Mouse (Mus musculus): ENCODE results near the gene Tmem169. TPM values are rescaled to one million over a fixed set of nuclear protein-coding genes. Genes with fewer than 3 reads are reported as not detected.

The Tmem169 gene
- total RNA-seq, 4 experiments from 2014 or later, result 11.6 to 17.4 (median 13.2) TPM

DNA sequence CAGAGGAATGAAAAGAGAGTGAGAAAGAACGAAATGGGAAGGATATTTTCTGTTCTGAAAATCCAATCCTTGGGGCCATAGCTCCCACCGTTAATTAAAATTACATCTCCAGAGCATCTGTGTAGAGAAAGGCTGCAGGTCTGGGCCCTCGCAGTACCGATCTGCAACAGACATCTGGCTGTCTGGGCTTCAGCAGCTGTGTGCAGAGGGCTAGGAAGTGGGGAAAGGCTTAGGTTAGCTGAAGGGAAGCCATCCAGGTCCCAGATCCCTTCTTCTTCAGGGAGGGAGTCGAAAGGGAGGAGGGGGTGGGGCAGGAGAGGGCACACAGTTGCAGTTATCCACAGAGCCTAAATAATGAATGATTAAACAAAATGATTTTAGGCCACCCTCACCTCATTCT is 370 bp downstream of the Tmem169 start:
- no peak for DNase-seq (ENCODE audit: low spot score in 2 of 2)

DNA sequence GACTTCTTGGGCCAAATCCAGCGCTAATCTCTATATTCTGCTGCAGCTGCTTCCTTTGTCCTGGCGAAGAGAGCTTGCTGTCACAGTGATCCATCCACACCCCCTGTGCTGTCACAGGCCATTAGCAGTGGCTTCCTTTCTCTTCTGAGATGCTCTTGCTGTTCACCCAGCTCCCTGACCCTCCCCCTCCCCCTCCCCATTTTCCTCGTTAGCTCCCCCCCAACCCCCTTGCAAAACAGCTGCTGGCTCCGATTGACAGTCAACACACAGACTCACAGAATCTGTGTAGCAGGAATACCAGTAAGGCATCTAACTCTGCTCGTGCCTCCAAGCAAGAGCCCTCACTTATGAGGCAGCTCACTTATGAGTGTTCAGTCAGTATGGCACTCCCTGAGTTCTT is 2.7 kb downstream of the Tmem169 start:
- DNase-seq (ENCODE audit: low spot score in 2 of 2), result no peak

DNA sequence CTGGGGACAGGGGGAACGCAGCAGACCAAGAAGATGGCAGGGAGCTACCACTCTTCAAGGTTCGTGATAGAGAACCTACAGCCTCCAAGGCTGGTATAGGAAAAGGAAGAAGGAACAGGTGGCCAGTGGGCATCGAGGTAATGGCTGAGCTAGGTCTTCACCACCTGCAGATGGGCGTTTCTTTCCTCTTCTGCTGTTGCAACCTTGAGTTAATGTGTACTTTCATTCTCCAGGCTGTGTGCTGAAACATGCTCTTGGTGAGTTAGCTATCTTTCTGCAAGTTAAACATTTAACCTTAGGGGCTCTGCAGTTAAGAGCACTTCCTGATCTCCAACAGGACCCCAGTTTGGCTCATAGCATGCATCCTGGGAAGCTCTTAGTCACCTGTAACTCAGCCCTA is 3.7 kb downstream of the Tmem169 start:
- DNase-seq (ENCODE audit: low spot score in 2 of 2), result no peak

DNA sequence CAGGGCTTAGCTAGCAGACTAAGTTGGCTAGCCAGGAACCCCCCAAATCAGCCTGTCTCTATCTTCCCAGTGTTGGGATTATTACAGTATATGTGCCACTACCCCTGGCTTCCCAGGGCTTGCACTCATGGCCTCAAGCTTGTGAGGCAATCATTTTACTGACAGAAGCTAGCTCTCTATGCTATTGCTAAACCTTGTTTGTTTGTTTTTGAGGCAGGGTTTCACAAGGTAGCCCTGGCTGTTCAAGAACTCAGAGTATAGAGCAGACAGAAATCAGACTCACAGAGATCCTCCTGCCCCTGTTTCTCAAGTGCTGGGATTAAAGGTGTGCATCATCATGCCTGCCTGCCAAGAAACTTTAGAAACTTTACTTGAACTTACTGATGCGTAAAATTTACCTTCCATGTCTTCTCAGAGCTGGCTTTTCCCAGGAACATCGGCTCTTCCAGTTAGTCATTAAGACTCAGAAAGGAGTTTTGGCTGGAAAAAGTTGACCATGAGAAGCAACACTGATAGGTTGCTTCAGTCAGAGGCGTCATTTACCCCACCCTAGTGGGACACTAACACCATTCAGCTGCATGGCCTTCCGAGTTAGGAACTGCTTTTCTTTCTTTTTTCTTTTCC is 4.5 kb downstream of the Tmem169 start:
- no peak for DNase-seq (ENCODE audit: low spot score in 2 of 2)

DNA sequence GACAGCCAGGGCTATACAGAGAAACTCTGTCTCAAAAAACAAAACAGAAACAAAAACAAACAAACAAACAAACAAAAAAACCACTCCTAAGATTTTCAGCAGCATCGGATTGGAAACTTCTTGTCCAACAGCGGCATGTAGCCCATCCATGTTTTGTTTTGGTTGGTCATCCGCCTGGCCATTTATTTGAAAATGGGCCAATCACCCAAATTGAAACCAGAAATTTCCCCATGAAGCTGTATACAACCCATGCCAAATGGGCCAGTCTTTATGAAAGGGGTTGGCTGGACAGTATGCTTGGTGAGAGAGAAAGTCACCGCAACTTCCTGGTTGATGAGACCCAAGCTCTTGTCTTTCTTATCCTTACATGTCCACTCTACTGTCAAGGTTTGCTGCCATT is 6.7 kb downstream of the Tmem169 start:
- DNase-seq (ENCODE audit: low spot score in 2 of 2), result no peak

DNA sequence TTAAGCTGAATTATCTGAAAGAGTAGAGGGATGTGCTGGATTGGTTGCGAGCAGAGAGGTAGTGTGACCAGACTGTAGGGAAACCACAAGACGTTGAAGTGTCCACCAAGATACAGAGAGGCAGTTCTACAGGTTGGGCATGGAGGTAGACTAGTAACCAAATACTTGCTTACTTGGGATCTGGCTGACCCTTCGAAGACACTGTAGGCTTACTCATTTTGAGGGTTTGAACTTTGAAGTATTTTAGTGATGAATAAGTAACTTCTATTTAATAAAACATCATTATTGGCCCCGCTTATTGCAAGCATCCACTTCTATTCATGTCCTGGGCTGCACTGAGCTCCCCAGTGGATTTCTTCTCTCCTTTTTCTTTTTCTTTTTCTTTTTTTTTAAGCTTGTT is 7.3 kb downstream of the Tmem169 start:
- DNase-seq (ENCODE audit: low spot score in 2 of 2), result no peak

DNA sequence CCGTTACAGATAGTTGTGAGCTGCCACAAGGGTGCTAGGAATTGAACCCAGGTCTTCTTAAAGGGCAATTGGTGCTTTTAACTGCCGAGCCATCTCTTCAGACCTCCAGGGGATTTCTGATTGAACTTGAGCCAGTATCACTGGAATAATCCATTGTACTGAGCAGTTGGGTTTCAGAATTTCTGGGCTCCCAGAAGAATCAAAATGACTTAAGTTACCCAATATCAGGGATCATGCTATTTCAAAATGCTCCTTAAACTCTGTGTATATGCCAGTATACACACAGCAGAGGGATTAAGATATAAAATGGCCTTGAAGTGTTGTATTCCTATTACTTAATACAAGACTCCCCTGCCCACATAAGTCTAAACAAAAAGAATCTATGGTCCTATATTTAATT is 7.8 kb downstream of the Tmem169 start:
- DNase-seq (ENCODE audit: low spot score in 2 of 2), result no peak

DNA sequence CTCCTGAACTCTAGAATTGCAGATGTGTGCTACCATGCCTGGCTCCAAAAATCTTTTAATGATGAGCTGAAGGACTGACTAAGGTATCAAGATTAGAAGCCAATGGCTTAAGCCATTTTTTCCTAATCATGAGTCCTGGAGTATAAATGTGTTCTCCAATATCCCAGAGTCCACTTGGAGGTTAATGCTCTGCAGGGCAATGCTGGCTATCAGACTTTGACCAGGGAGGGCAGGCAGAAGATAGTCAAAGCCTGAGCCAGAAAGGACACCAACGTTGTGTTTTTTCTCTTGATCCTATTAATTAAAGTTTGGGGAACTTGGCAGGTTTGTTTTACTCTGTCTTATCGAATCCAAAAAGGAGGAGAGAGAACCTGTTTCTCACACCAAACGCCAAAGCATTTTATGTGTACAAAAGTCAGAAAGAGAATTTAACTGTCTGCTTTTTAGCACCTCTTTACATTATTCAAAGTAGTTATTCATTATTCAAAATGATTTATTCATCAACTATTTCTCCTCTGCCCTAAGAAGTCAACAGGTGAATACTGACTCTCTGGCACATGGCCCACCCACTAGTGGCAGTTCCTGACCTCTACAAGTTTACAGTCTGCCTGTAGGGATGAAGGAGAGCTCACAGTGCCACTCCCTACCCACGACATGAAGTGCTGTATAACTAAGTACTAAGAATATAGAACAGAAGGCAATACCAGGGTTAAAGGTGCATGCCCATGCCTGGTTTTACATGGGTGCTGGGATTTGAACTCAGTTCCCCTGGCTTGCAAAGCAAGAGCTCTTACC is 9.9 kb downstream of the Tmem169 start:
- DNase-seq (ENCODE audit: low spot score in 2 of 2), result no peak

DNA sequence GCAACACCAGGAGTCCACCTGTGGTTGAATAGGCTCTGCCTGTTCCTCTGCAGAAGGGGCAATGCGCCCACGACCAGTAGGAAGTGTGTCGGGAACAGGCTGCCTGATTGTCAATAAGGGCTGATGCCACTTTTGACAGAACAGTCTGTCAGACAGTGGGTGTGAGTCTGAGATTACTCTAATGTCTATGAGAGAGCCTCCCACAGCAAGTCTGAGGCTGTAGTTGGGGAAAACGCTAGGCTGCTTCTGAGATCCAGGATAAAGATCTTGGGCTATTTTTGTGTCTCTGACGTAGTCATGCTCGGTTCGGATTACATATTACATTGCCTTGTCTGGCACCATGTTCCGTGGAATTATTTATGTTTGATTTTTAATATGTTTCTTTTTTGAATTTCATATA is 11.6 kb downstream of the Tmem169 start:
- peak in 1 of 2 experiments; percentile 21 for DNase-seq (ENCODE audit: low spot score in 2 of 2)

DNA sequence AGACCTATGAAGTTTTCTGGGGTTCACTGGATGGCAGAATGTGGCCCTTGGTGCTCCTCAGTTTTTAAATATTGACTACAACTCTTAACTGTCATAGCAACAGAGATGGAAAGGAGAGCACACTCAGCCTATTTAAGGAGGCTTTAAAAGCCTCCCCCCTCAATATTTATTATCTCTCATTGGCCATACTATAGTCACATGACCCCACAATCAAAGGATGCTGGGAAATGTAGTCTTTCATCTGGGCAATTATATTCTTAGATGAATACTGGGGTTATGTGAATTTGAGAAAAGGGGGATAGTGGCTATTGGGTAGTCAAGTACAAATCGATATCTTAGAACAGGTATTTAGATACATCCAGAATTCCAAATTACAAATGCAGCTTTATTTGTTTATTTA is 17.7 kb downstream of the Tmem169 start:
- no peak for DNase-seq (ENCODE audit: low spot score in 2 of 2)

DNA sequence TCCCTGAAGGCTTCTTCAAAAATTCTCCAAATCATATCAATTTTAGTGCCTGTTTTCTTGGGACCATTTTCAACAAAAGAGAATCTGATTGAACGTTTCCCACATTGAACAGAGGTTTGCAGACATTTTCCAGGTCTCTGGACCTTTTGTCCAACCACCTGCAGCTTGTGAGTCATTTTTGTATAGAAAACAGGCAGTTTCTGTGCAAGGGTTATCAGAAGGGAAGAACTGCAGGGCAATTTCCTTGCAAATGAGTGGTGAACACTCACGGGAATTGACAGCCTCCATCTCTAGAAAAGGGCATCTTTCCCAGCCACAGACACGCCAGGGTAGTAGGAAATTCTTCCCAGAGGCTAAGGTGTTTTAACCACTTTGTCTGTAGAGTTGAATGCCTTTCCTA is 22.1 kb downstream of the Tmem169 start:
- no peak for DNase-seq (ENCODE audit: low spot score in 2 of 2)

DNA sequence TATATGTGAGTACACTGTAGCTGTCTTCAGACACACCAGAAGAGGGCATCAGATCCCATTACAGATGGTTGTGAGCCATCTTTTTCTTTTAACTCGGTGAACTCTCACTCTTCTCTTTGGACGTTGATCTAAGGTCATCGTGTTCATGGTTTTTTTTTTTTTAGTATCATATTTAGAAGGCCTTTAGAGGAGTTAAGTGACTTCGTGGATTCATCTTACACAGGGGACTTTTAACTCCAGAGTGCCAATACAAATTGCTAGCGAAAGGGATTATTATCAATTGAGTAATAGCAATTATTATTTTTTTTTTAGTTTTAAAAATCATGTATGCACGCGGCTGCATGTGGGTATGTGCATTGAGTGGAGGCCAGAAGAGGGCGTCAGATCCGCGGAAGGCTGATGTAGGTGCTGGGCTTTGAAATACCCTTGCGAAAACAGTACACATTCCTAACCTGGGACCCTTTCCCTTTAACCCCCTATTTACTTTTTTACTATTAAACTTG is 22.6 kb downstream of the Tmem169 start:
- no peak for DNase-seq (ENCODE audit: low spot score in 2 of 2)

DNA sequence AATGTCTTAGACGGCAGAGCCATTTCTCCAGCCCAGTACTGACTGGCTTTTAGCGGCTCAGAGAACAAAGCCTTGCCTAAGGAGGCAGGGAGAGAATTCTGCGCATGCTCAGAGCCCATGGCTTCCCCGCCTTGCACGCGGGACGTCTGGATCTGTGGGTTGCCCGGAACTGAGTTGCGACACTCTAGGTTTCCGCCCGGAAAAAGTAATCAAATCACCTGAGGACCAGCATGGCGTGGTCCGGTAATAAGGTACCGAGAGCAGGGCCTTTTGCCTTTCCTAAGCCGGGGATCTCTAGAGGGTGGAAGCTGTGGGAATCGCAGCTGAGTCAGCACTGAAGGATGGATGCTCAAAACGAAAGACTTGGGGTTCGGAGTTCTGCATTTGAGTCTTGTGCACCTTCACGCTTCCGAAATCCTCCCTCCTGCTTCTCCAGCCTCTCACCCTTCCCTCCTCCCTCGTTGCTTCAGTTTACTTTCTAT is 23.2 kb downstream of the Tmem169 start, which contains the start of gene Xrcc5:
TSS of gene Xrcc5 (plus strand) at position 105 of the 482 bp plus-strand sequence.
- peak; percentile 92 to 95 for DNase-seq (ENCODE audit: low spot score in 2 of 2)

DNA sequence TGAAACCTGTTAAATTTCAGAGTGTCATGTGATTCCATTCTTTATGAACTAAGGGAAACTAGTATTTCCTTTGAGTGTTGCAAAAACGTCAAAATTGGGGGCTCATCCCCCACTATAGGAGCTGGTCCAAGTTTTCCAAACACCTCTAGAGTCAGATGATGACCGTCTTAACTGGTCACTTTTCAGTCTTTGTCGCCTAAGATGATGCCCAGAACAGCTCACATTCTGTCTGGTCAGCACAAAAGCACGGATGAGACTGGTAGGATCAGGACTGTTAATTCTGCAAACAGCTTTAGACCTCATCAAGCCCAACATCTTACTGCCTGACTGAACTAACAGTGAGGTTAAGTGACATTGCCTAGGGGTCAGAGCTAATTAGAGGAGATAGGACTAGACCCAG is 24.8 kb downstream of the Tmem169 start:
- DNase-seq (ENCODE audit: low spot score in 2 of 2), result no peak

DNA sequence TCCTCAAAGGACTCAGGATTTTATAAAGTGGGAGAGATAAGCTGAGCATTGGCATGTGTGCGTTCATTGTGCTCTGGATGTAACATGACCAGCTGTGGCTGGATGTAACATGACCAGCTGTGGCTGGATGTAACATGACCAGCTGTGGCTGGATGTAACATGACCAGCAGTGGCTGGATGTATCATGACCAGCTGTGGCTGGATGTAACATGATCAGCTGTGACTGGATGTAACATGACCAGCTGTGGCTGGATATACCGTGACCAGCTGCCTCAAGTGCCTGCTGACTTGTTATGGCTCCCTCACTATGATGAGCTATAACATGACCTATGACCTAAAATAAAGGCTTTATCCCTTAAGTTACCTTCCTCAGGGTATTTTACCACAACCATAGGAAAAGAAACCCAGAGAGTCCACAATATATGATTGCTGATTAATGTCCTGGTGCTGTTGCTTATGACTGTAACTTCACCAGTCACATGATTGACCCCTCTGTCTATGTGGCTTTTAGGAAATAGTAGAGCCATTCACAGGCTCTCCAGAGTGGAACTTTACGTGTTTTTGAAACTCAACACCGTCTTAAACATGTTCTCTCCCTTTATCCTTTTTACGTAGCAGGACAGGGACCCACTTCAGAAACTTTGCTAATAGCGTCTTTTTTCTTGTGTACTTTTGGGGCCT is 25.7 kb downstream of the Tmem169 start:
- no peak for DNase-seq (ENCODE audit: low spot score in 2 of 2)

DNA sequence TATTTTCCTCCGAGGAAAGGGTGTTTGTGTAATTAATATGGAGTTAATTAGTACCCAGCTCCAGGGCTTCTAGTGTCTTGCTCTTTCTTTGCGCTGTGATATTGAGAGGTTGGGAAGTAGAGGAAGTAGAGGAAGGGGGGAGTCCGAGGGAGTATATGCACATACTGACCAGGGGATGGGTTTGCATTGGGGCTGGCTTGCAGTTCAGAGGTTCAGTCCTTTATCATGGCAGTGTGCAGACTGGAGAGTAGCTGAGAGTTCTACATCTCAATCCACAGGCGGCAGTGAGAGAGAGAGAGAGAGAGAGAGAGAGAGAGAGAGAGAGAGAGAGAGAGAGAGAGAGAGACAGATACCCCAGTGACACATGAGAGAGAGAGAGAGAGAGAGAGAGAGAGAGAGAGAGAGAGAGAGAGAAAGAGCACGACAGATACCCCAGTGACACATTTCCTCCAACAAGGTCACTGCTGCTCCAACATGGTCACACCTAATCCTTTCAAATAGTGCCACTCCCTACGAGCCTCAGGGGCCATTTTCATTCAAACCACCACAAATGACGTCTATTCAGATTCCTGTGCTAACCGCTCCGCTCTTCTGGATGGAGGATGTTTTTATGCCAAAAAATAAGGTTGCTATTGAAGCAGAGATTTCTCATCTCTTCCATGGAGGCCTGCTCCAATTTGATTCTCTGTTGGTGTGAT is 28.7 kb downstream of the Tmem169 start:
- no peak for DNase-seq (ENCODE audit: low spot score in 2 of 2)

DNA sequence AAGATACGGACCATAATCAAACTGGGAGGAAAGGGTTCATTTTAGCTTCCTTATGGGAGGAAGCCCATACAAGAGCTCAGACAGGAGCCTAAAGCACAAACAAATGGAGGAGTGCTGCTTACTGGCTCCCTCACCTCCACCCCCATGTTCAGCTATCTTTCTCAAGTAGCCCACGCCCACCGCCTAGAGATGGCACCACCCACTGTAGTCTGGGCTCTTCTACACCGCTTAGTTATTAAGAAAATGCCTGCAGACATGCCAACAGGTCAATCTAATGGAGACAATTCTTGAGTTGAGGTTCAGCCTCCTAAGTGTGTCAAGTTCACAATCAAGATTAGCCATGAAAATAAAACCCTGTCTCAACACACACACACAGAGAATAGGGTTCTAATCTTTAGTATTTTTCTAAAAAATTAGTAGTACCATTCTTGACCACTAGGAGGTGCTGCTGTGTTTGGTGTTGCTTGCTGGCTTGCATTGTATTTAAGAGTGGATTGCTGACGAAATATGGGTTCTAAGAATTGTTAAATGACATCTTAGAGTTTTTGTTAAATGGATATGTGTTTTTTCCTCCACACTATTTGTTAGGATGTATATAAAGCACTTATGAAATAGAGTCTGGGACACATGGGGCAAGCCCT is 29.4 kb downstream of the Tmem169 start:
- DNase-seq (ENCODE audit: low spot score in 2 of 2), result no peak

DNA sequence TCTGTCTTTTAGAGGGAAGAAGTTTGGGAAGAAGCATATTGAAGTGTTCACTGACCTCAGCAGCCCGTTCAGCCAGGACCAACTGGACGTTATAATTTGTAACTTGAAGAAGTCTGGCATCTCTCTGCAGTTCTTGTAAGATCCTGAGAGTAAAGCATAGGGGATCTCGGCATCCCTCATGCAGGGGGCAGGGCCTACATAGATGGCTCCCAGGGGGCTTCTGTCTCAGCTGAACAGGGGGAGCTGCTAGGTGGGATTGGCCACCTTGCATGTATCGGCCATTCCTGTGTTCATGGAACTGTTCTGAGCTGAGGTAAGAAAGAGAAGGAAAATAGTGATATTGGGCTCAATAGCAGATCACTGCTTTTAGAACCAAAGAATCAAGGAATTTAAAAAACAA is 31.3 kb downstream of the Tmem169 start:
- no peak for DNase-seq (ENCODE audit: low spot score in 2 of 2)

DNA sequence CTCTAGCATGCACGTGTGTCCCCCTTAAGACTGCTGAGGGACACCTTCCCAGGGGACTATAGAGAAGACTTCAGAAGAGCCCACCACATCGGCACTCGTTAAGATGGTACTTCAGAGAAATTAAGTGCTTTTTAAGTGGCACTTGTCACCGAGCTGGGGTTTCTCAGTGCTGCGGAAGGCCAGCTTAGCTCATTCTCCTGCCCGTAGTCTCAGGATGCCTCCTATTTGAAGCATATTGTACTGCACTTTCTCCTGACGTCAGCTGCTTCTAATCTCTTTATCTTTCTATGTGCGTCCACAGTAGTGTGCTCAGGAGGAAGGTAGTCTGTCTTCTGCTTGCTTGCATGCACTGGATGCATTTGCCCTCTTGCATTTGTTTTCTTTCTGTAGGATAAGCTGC is 32.2 kb downstream of the Tmem169 start:
- no peak for DNase-seq (ENCODE audit: low spot score in 2 of 2)

DNA sequence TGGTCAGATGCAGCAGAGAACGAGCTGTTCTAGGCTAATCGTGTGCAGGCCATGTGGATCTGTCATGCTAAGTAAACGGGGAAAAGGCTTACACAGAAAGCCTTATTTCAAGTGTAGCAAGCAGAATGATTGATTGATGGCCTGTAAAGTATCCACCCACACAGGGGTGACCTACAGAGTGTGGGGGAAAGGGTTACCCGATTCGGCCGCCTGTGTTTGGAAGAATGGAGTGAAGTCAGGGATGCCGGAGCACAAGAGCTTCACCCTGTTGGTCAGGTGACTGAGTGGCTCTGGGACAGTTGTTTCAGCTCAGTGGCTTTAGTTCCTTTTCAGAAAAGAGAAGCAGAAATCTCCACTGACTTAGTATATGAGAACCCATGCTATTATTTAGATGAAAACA is 32.7 kb downstream of the Tmem169 start:
- DNase-seq (ENCODE audit: low spot score in 2 of 2), result no peak

DNA sequence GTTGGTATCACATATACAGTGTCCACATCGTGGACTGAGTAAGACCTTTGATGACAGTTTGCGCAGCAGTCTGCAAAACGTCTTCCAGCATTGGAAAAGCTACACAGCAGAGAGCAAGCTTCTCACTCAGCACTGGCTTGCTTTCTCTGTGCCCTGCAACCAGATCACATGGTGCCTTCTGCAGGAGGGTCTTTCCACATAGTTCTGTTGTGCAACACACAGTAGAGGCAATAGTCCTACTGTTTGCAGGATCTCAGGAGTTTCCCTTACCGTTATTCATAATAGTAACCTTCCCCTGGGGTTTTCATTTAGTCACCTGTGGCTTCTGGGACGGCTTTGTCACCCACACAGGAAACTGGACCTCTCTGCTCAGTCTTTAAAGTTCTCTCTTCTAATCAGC is 36.6 kb downstream of the Tmem169 start:
- no peak for DNase-seq (ENCODE audit: low spot score in 2 of 2)
